In genomic region chr6:145796191-145797023, GRCm38 (mm10) we compare ENCODE assay signal across 11 mouse cellular contexts. TPM values are rescaled to one million over a fixed set of nuclear protein-coding genes. Genes with fewer than 3 reads are reported as not detected.
DNase-seq lines count a peak whose midpoint lies in the region; ATAC-seq and TF ChIP-seq lines count a peak whose summit lies in the region.
"Had no signal": no experiment of that assay in that cellular context is flagged by ENCODE, and none has a peak within 500 bp of the region (broad histone marks: within the 10 kb centered on the region; RNA-seq: fewer than 3 reads in every experiment).

No protein-coding gene starts in this region.

- no peak overlapping the region for H3K4me3 ChIP-seq in limb, embryonic 12.5 days (replicated peaks)
- H3K4me3 ChIP-seq in limb, embryonic 10.5 days, result no peak overlapping the region
- H3K4me3 ChIP-seq in heart, embryonic 12.5 days, result no peak overlapping the region
- no peak overlapping the region for H3K4me3 ChIP-seq in kidney, embryonic 16.5 days (ENCODE audit: low read length)
- H3K4me3 ChIP-seq in olfactory bulb, adult 2 months (ENCODE audit: insufficient read depth, low read depth, low read length), result no peak overlapping the region
- no peak overlapping the region for H3K4me3 ChIP-seq in hindbrain, postnatal 0 days (ENCODE audit: low read length)
- H3K4me3 ChIP-seq: hindbrain, embryonic 15.5 days had no signal

- no peak overlapping the region for H3K4me2 ChIP-seq in limb, embryonic 12.5 days
- peak overlapping the region; percentile 27 for H3K4me2 ChIP-seq in heart, embryonic 12.5 days
- H3K4me2 ChIP-seq in kidney, embryonic 16.5 days (replicated peaks; ENCODE audit: low read depth, low read length), result no peak overlapping the region
- H3K4me2 ChIP-seq in hindbrain, postnatal 0 days (ENCODE audit: low read depth, low read length), result no peak overlapping the region
- H3K4me2 ChIP-seq: hindbrain, embryonic 15.5 days had no signal

- TF ChIP-seq POLR2A in olfactory bulb, adult 2 months (IDR thresholded peaks at IDR 0.05; ENCODE audit: insufficient read depth, low read depth, low read length), result no peak

- no peaks in the 10 kb centered on the region for H3K36me3 ChIP-seq in limb, embryonic 12.5 days
- no peaks in the 10 kb centered on the region for H3K36me3 ChIP-seq in limb, embryonic 10.5 days
- H3K36me3 ChIP-seq in heart, embryonic 12.5 days, result no peaks in the 10 kb centered on the region
- H3K36me3 ChIP-seq in kidney, embryonic 16.5 days (ENCODE audit: insufficient read depth, low read length), result no peaks in the 10 kb centered on the region
- H3K36me3 ChIP-seq in hindbrain, postnatal 0 days (ENCODE audit: insufficient read depth, low read length), result no peaks in the 10 kb centered on the region
- H3K36me3 ChIP-seq: hindbrain, embryonic 15.5 days had no signal

- TF ChIP-seq CTCF in olfactory bulb, adult 2 months (IDR thresholded peaks at IDR 0.05; ENCODE audit: insufficient read depth, low read depth, low read length), result no peak
- TF ChIP-seq CTCF in hindbrain, postnatal 0 days (IDR thresholded peaks at IDR 0.05; ENCODE audit: low read depth), result no peak; the same call in 1 of the 2 replicates

- no peaks in the 10 kb centered on the region for H3K9me3 ChIP-seq in limb, embryonic 12.5 days
- no peaks in the 10 kb centered on the region for H3K9me3 ChIP-seq in limb, embryonic 10.5 days (replicated peaks)
- H3K9me3 ChIP-seq in heart, embryonic 12.5 days (replicated peaks), result no peaks in the 10 kb centered on the region
- H3K9me3 ChIP-seq in kidney, embryonic 16.5 days (ENCODE audit: low read length), result no peaks in the 10 kb centered on the region; the same call in 1 of the 2 replicates
- H3K9me3 ChIP-seq in hindbrain, postnatal 0 days (ENCODE audit: low read length), result no peaks in the 10 kb centered on the region
- H3K9me3 ChIP-seq: hindbrain, embryonic 15.5 days had no signal

- H3K4me1 ChIP-seq in limb, embryonic 12.5 days (replicated peaks), result peaks cover 25% of the 10 kb centered on the region
- peaks cover 12% of the 10 kb centered on the region for H3K4me1 ChIP-seq in limb, embryonic 10.5 days
- H3K4me1 ChIP-seq in heart, embryonic 12.5 days (replicated peaks), result peaks cover 66% of the 10 kb centered on the region
- H3K4me1 ChIP-seq in kidney, embryonic 16.5 days (ENCODE audit: insufficient read depth, low read length), result peaks cover 11% of the 10 kb centered on the region
- H3K4me1 ChIP-seq in olfactory bulb, adult 2 months (ENCODE audit: control insufficient read depth, insufficient read depth, low read length), result peaks cover 14% of the 10 kb centered on the region
- H3K4me1 ChIP-seq in hindbrain, postnatal 0 days (ENCODE audit: insufficient read depth, low read length), result no peaks in the 10 kb centered on the region

- no peak overlapping the region for H3K9ac ChIP-seq in limb, embryonic 12.5 days (replicated peaks)
- peak overlapping the region; percentile 50 for H3K9ac ChIP-seq in heart, embryonic 12.5 days
- H3K9ac ChIP-seq in kidney, embryonic 16.5 days (replicated peaks; ENCODE audit: low read length), result no peak overlapping the region
- H3K9ac ChIP-seq in hindbrain, postnatal 0 days (replicated peaks; ENCODE audit: low read length), result no peak overlapping the region
- H3K9ac ChIP-seq: hindbrain, embryonic 15.5 days had no signal

- no peak for ATAC-seq in limb, embryonic 12.5 days (ENCODE audit: insufficient number of reproducible peaks, insufficient read depth, low FRiP score, low TSS enrichment, low read depth)
- ATAC-seq in heart, embryonic 12.5 days (ENCODE audit: insufficient number of reproducible peaks, low FRiP score), result no peak
- ATAC-seq in kidney, embryonic 16.5 days (ENCODE audit: low FRiP score, low TSS enrichment), result no peak
- no peak for ATAC-seq in hindbrain, postnatal 0 days

- H3K27me3 ChIP-seq in limb, embryonic 12.5 days, result no peaks in the 10 kb centered on the region
- H3K27me3 ChIP-seq in limb, embryonic 10.5 days (ENCODE audit: low read depth, poor library complexity, severe bottlenecking), result no peaks in the 10 kb centered on the region
- H3K27me3 ChIP-seq in heart, embryonic 12.5 days (replicated peaks), result no peaks in the 10 kb centered on the region
- H3K27me3 ChIP-seq in kidney, embryonic 16.5 days (ENCODE audit: insufficient read depth, low read length), result no peaks in the 10 kb centered on the region
- H3K27me3 ChIP-seq in hindbrain, postnatal 0 days (ENCODE audit: insufficient read depth, low read length), result no peaks in the 10 kb centered on the region
- H3K27me3 ChIP-seq: hindbrain, embryonic 15.5 days had no signal

- no peak for DNase-seq in limb, embryonic 10.5 days (ENCODE audit: low spot score)
- no peak for DNase-seq in hindbrain, postnatal 0 days (ENCODE audit: low spot score)
- DNase-seq in right cerebral cortex, adult 18-20 months, result no peak
- DNase-seq: cerebellum, adult 2 months; right cerebral cortex, postnatal 4 days; thymus, postnatal 4 days had no signal

- peak overlapping the region; percentile 46; the same call in 1 of the 2 replicates for H3K27ac ChIP-seq in limb, embryonic 12.5 days
- no peak overlapping the region for H3K27ac ChIP-seq in limb, embryonic 10.5 days
- peak overlapping the region; percentile 89 for H3K27ac ChIP-seq in heart, embryonic 12.5 days (ENCODE audit: poor library complexity, severe bottlenecking)
- H3K27ac ChIP-seq in kidney, embryonic 16.5 days (ENCODE audit: low read length), result peak overlapping the region; percentile 48; the same call in 1 of the 2 replicates
- peak overlapping the region; percentile 25; the same call in 1 of the 2 replicates for H3K27ac ChIP-seq in olfactory bulb, adult 2 months (ENCODE audit: insufficient read depth, low read depth, low read length)
- H3K27ac ChIP-seq in hindbrain, postnatal 0 days, result no peak overlapping the region
- H3K27ac ChIP-seq: hindbrain, embryonic 15.5 days had no signal

- WGBS in limb, embryonic 12.5 days, result 68% methylated on average over 14 of the region's 14 CpGs
- 77% methylated on average over 14 of the region's 14 CpGs for WGBS in limb, embryonic 10.5 days
- 32% methylated on average over 14 of the region's 14 CpGs for WGBS in heart, embryonic 12.5 days
- WGBS in kidney, embryonic 16.5 days, result 57% methylated on average over 14 of the region's 14 CpGs
- WGBS in olfactory bulb, adult 2 months, result 40% methylated on average over 14 of the region's 14 CpGs
- 29% methylated on average over 14 of the region's 14 CpGs for WGBS in hindbrain, postnatal 0 days

RNA-seq across cellular contexts. Expression of gene Rassf8, which starts 49.9 kb away (rescaled TPM):
- polyA plus RNA-seq in limb, embryonic 12.5 days (2016; fragmentation: Nextera tagmentation; extraction: Ambion mirVana), result 9.2 and 13.7 TPM in 2 replicates
- 3.9 and 6.4 TPM in 2 replicates for polyA plus RNA-seq in limb, embryonic 10.5 days (2016; fragmentation: Nextera tagmentation; extraction: Ambion mirVana)
- polyA plus RNA-seq in heart, embryonic 12.5 days (2016; fragmentation: Nextera tagmentation; extraction: Ambion mirVana), result 8.8 and 10.6 TPM in 2 replicates
- 4.6 and 5.9 TPM in 2 replicates for polyA plus RNA-seq in kidney, embryonic 16.5 days (2015; fragmentation: Nextera tagmentation; extraction: Ambion mirVana)
- polyA plus RNA-seq in olfactory bulb, adult 2 months (2012; ENCODE audit: insufficient read depth, insufficient read length, low replicate concordance, missing spikeins), result not detected in 2 replicates
- total RNA-seq in hindbrain, postnatal 0 days (2014; rRNA removed), result 15.0 and 18.6 TPM in 2 replicates
- polyA plus RNA-seq in hindbrain, postnatal 0 days (2015; fragmentation: Nextera tagmentation; extraction: Ambion mirVana), result 5.5 and 6.5 TPM in 2 replicates

Comparison
In these comparisons a context has a peak if more than half of its experiments do, and no peak if none do; other contexts are left out.
1. H3K27ac ChIP-seq: peak in limb, embryonic 12.5 days (single experiment), heart, embryonic 12.5 days (single experiment), kidney, embryonic 16.5 days (single experiment) and olfactory bulb, adult 2 months (single experiment); none in limb, embryonic 10.5 days (single experiment) and hindbrain, postnatal 0 days (single experiment).